Mouse (Mus musculus): ENCODE results near the gene Cox4i2. TPM values are rescaled to one million over a fixed set of nuclear protein-coding genes. Genes with fewer than 3 reads are reported as not detected.
A peak's percentile ranks its signal among the peaks of the same experiment; 100 is the strongest.

The Cox4i2 gene
- polyA plus RNA-seq, 1 experiment = 84.7 TPM

DNA sequence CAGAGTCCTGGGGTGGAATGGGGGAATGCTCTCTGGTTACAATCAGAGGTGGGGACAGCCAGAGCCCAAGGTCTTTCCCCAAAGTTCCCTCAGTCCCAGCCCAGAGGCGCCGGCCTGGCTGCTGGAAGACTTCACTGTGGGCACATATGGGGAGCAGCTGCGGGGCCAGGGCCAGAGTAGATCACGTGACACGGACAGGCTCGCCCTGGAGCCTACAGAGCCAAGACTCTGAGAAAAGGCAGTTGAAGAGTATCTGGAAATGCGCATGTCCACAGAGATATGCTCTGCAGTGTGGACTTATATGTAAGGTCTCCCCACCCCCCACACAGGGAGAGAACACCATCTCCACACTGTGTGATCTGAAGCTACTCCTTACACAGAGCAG, 24.3 kb upstream of the Cox4i2 start:
- no peak overlapping the region for H3K4me3 ChIP-seq (replicated peaks; ENCODE audit: extremely low read depth, low read depth, low read length)
- TF ChIP-seq POLR2A (IDR thresholded peaks at IDR 0.05; ENCODE audit: borderline replicate concordance, extremely low read depth, low read depth, low read length) (0 out of 2 replicates have a peak, but pooled peaks have one; percentile 13), CTCF (IDR thresholded peaks at IDR 0.05; ENCODE audit: insufficient read depth, low read length) (no peak)
- peaks cover 28% of the 10 kb centered on the region for H3K4me1 ChIP-seq (ENCODE audit: control insufficient read depth, insufficient read depth, low read length)
- 21% methylated on average over 7 of the region's 7 CpGs for WGBS
- DNase-seq = no peak

GRCm38 (mm10) chr2:152733201-152733600, 20.8 kb upstream of the Cox4i2 start:
- H3K4me3 ChIP-seq (replicated peaks; ENCODE audit: extremely low read depth, low read depth, low read length) = no peak overlapping the region
- H3K4me1 ChIP-seq (ENCODE audit: control insufficient read depth, insufficient read depth, low read length) = peaks cover 21% of the 10 kb centered on the region
- WGBS = 76% methylated on average over 2 of the region's 2 CpGs
- DNase-seq = no peak
- TF ChIP-seq POLR2A (IDR thresholded peaks at IDR 0.05; ENCODE audit: borderline replicate concordance, extremely low read depth, low read depth, low read length) = no peak
- no peak for TF ChIP-seq CTCF (IDR thresholded peaks at IDR 0.05; ENCODE audit: insufficient read depth, low read length)

DNA sequence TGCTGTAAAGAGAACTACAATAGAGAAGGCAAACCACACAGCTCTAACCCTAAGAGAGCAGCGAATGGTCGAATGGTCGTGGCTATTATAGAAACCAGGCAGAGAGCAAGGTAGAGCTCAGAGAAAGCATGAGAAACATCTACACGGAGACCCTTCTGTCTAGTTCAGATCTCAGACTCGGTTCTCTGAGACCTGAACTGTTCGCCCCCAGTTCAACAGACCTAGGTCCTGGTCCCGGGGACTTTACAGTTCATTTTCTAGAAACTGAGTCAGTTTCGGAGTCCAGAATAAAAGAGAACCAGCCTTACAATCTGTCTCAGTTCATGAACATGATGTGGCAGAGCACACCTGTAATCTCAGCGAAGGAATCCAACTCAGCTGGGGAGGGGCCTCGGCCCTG, 19.5 kb upstream of the Cox4i2 start:
- no peak overlapping the region for H3K4me3 ChIP-seq (replicated peaks; ENCODE audit: extremely low read depth, low read depth, low read length)
- 27% methylated on average over 10 of the region's 10 CpGs for WGBS
- peaks cover 13% of the 10 kb centered on the region for H3K4me1 ChIP-seq (ENCODE audit: control insufficient read depth, insufficient read depth, low read length)

GRCm38 (mm10) chr2:152734984-152735383, 19.0 kb upstream of the Cox4i2 start:
- H3K4me1 ChIP-seq (ENCODE audit: control insufficient read depth, insufficient read depth, low read length) = peaks cover 12% of the 10 kb centered on the region
- DNase-seq = peak; percentile 91
- WGBS = under 1% methylated on average over 28 of the region's 28 CpGs

More for the DNA sequence above, 19.5 kb upstream of the Cox4i2 start:
- TF ChIP-seq CTCF (IDR thresholded peaks at IDR 0.05; ENCODE audit: insufficient read depth, low read length) = no peak
- no peak for TF ChIP-seq POLR2A (IDR thresholded peaks at IDR 0.05; ENCODE audit: borderline replicate concordance, extremely low read depth, low read depth, low read length)
- DNase-seq = no peak

GRCm38 (mm10) chr2:152736090-152736601, 17.8 kb upstream of the Cox4i2 start, which contains the start of gene Id1:
Gene Id1, plus strand, starts transcription at chr2:152736251.
- Histone ChIP-seq H3K4me1 (ENCODE audit: control insufficient read depth, insufficient read depth, low read length) (peaks cover 17% of the 10 kb centered on the region), H3K4me3 (replicated peaks; ENCODE audit: extremely low read depth, low read depth, low read length) (peak within 1 kb of the TSS; percentile 93)
- DNase-seq = peak; percentile 90
- no peak for TF ChIP-seq CTCF (IDR thresholded peaks at IDR 0.05; ENCODE audit: insufficient read depth, low read length)
- TF ChIP-seq POLR2A (IDR thresholded peaks at IDR 0.05; ENCODE audit: borderline replicate concordance, extremely low read depth, low read depth, low read length) = peak; percentile 98
- under 1% methylated on average over 28 of the region's 28 CpGs for WGBS

More at GRCm38 (mm10) chr2:152734984-152735383, 19.0 kb upstream of the Cox4i2 start:
- H3K4me3 ChIP-seq (replicated peaks; ENCODE audit: extremely low read depth, low read depth, low read length) = no peak overlapping the region
- no peak for TF ChIP-seq CTCF (IDR thresholded peaks at IDR 0.05; ENCODE audit: insufficient read depth, low read length)
- TF ChIP-seq POLR2A (IDR thresholded peaks at IDR 0.05; ENCODE audit: borderline replicate concordance, extremely low read depth, low read depth, low read length) = peak; percentile 79; the same call in 1 of the 2 replicates

DNA sequence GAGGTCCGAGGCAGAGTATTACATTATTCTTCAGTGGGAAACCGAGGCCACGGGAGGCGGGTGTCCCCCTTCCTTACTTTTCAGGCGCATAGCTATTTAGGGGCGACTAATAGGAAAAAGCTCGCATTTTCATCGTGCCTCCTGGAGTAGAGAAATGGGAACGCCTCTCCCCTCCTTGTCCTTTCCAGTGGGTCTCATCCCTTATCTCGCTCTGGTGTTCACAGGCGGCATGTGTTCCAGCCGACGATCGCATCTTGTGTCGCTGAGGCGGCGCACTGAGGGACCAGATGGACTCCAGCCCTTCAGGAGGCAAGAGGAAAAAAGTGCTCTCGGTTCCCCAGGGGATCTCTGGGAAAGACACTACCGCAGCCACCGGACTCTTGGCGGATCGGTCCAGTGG, 17.2 kb upstream of the Cox4i2 start:
- peak; percentile 58; the same call in 1 of the 2 replicates for TF ChIP-seq POLR2A (IDR thresholded peaks at IDR 0.05; ENCODE audit: borderline replicate concordance, extremely low read depth, low read depth, low read length)
- no peak for TF ChIP-seq CTCF (IDR thresholded peaks at IDR 0.05; ENCODE audit: insufficient read depth, low read length)
- DNase-seq = peak; percentile 49
- WGBS = 1% methylated on average over 22 of the region's 22 CpGs
- Histone ChIP-seq H3K4me3 (replicated peaks; ENCODE audit: extremely low read depth, low read depth, low read length) (peak overlapping the region; percentile 93), H3K4me1 (ENCODE audit: control insufficient read depth, insufficient read depth, low read length) (peaks cover 21% of the 10 kb centered on the region)

- peak overlapping the region; percentile 59 for H3K4me3 ChIP-seq (replicated peaks; ENCODE audit: extremely low read depth, low read depth, low read length)
- no peak for TF ChIP-seq CTCF (IDR thresholded peaks at IDR 0.05; ENCODE audit: insufficient read depth, low read length)
- TF ChIP-seq POLR2A (IDR thresholded peaks at IDR 0.05; ENCODE audit: borderline replicate concordance, extremely low read depth, low read depth, low read length) = peak; percentile 21; the same call in 1 of the 2 replicates
- peaks cover 23% of the 10 kb centered on the region for H3K4me1 ChIP-seq (ENCODE audit: control insufficient read depth, insufficient read depth, low read length)
- 17% methylated on average over 10 of the region's 10 CpGs for WGBS
- peak; percentile 48 for DNase-seq
Observed at GRCm38 (mm10) chr2:152737306-152738221, 16.4 kb upstream of the Cox4i2 start.

GRCm38 (mm10) chr2:152738341-152738740, 15.6 kb upstream of the Cox4i2 start:
- TF ChIP-seq POLR2A (IDR thresholded peaks at IDR 0.05; ENCODE audit: borderline replicate concordance, extremely low read depth, low read depth, low read length) = no peak
- no peak for TF ChIP-seq CTCF (IDR thresholded peaks at IDR 0.05; ENCODE audit: insufficient read depth, low read length)
- 17% methylated on average over 2 of the region's 2 CpGs for WGBS
- H3K4me3 ChIP-seq (replicated peaks; ENCODE audit: extremely low read depth, low read depth, low read length) = peak overlapping the region; percentile 59
- peaks cover 23% of the 10 kb centered on the region for H3K4me1 ChIP-seq (ENCODE audit: control insufficient read depth, insufficient read depth, low read length)
- DNase-seq = no peak

DNA sequence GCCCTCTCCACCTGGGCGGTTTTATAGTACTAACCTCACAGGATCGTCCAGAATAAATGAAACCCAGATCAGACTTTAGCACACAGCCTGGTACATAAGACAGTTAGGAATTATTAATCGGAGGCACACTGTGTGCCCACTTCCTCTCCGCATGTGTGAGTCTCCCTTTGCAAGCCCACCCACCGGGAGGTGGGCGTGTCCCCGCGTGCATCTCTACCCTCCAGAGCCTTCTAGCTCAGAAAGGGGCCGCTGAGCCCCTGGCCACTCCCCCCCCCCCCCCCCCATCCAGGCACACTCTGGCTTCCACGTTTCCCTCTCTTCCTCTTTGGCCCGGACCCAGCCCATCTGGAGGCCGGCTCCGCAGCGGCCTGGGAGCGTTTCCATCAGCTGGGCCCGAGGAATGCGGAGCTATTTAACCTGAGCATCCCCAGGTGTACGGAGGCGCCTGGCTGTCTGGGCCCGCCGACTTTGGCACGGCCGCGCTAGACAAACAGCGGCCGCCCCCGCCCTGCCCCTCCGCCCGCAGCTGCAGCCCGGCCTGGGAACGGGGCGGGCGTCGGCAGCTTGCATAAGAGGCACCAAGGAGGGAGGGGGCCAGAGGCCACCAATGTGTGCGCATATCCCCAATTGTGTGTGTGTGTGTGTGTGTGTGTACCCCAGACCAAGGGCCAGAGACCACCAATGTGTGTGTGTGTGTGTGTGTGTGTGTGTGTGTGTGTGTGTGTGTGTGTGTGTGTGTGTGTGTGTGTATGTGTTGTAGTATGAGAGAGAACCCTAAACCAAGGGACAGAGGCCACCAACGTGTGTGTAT, 14.7 kb upstream of the Cox4i2 start:
- TF ChIP-seq POLR2A (IDR thresholded peaks at IDR 0.05; ENCODE audit: borderline replicate concordance, extremely low read depth, low read depth, low read length) (peak; percentile 47; the same call in 1 of the 2 replicates), CTCF (IDR thresholded peaks at IDR 0.05; ENCODE audit: insufficient read depth, low read length) (no peak)
- 1% methylated on average over 34 of the region's 36 CpGs for WGBS
- peak overlapping the region; percentile 57 for H3K4me3 ChIP-seq (replicated peaks; ENCODE audit: extremely low read depth, low read depth, low read length)
- H3K4me1 ChIP-seq (ENCODE audit: control insufficient read depth, insufficient read depth, low read length) = peaks cover 23% of the 10 kb centered on the region
- peak; percentile 73 for DNase-seq
